Mouse (Mus musculus): Measurements from ENCODE around the gene Trmt10a.

- TF ChIP-seq CTCF (IDR thresholded peaks at IDR 0.05; ENCODE audit: extremely low read depth, insufficient read length, insufficient replicate concordance, low read depth, low read length), result no peak
- no peak for TF ChIP-seq POLR2A (IDR thresholded peaks at IDR 0.05; ENCODE audit: low read depth, low read length)
Measured at GRCm38 (mm10) chr3:138134528-138134927, 8.7 kb upstream of the Trmt10a start.

Data from small intestine, adult 2 months (tissue).